Mouse (Mus musculus) neutrophil, adult 59 days (primary cell): Measurements from ENCODE around the gene Zfp57. TPM values are rescaled to one million over a fixed set of nuclear protein-coding genes. Genes with fewer than 3 reads are reported as not detected.

ENCODE experiments used
- total RNA-seq, 2 experiments: library from RNA; stranded (reverse); gene quantifications; 1 replicate in 1 of 2; 2 replicates in 1 of 2; pipeline ENCODE4 v1.2.4; 2023

Zfp57 gene
- not detected for total RNA-seq

GRCm38 (mm10) chr17:37000863-37001262, at the start of gene Zfp57:
Gene Zfp57, plus strand, starts transcription at chr17:37001163.

GRCm38 (mm10) chr17:36957999-36958743, 42.8 kb upstream of the Zfp57 start, which contains the start of the genes Znrd1 and Znrd1as:
Gene Znrd1, minus strand, starts transcription at chr17:36958559.
Gene Znrd1as, plus strand, starts transcription at chr17:36958592.

GRCm38 (mm10) chr17:36981221-36981813, 19.6 kb upstream of the Zfp57 start, which contains the start of gene 2410137M14Rik:
Gene 2410137M14Rik, minus strand, starts transcription at chr17:36981237.

GRCm38 (mm10) chr17:36989437-36989836, 11.5 kb upstream of the Zfp57 start, which contains the start of gene H2-M5:
Gene H2-M5, minus strand, starts transcription at chr17:36989537.

GRCm38 (mm10) chr17:37022628-37023576, 21.9 kb downstream of the Zfp57 start, which contains the start of gene Mog:
Gene Mog, minus strand, starts transcription at chr17:37023398.

GRCm38 (mm10) chr17:37045611-37046311, 44.8 kb downstream of the Zfp57 start, which contains the start of gene Gabbr1:
Gene Gabbr1, plus strand, starts transcription at chr17:37045966.

Other genes starting within 250 kb of the Zfp57 start
- gene H2-M10.5, start 228.3 kb upstream of the Zfp57 start, total RNA-seq: not detected
- not detected for gene H2-M10.6, start 189.0 kb upstream of the Zfp57 start, total RNA-seq
- 10 to 100 TPM; 35.8 to 40.7 TPM for gene Trim26, start 164.0 kb upstream of the Zfp57 start, total RNA-seq
- gene Trim15, start 134.0 kb upstream of the Zfp57 start, total RNA-seq: not detected
- gene Trim10, start 131.6 kb upstream of the Zfp57 start, total RNA-seq: 1 to 10 TPM; 3.2 to 7.3 TPM
- not detected for gene Trim40, start 111.0 kb upstream of the Zfp57 start, total RNA-seq
- not detected for gene Trim31, start 103.0 kb upstream of the Zfp57 start, total RNA-seq
- gene Rnf39, start 58.2 kb upstream of the Zfp57 start, total RNA-seq: not detected
- gene Ppp1r11, start 49.4 kb upstream of the Zfp57 start, total RNA-seq: 10 to 100 TPM; 35.3 to 41.2 TPM
- gene Znrd1, start 42.6 kb upstream of the Zfp57 start, total RNA-seq: 10 to 100 TPM; 30.2 to 31.6 TPM
- 1 to 10 TPM in 1 of 2 experiments, under 1 TPM in 1; 0.71 to 1.4 TPM for gene Znrd1as, start 42.6 kb upstream of the Zfp57 start, total RNA-seq
- not detected for gene 2410137M14Rik, start 19.9 kb upstream of the Zfp57 start, total RNA-seq
- gene H2-M5, start 11.6 kb upstream of the Zfp57 start, total RNA-seq: not detected
- not detected for gene Mog, start 22.2 kb downstream of the Zfp57 start, total RNA-seq
- 100 to 1,000 TPM; 119 to 127 TPM for gene Gabbr1, start 44.8 kb downstream of the Zfp57 start, total RNA-seq
- not detected for gene Olfr90, start 87.3 kb downstream of the Zfp57 start, total RNA-seq
- gene Olfr91, start 97.1 kb downstream of the Zfp57 start, total RNA-seq: not detected
- not detected for gene Olfr92, start 118.9 kb downstream of the Zfp57 start, total RNA-seq
- gene Olfr93, start 160.3 kb downstream of the Zfp57 start, total RNA-seq: not detected
- not detected for gene Ubd, start 192.7 kb downstream of the Zfp57 start, total RNA-seq
- not detected for gene Olfr94, start 199.8 kb downstream of the Zfp57 start, total RNA-seq
- not detected for gene Olfr95, start 212.0 kb downstream of the Zfp57 start, total RNA-seq
- not detected for gene Olfr96, start 219.0 kb downstream of the Zfp57 start, total RNA-seq
- gene Olfr97, start 236.2 kb downstream of the Zfp57 start, total RNA-seq: not detected